In the genomic region with DNA sequence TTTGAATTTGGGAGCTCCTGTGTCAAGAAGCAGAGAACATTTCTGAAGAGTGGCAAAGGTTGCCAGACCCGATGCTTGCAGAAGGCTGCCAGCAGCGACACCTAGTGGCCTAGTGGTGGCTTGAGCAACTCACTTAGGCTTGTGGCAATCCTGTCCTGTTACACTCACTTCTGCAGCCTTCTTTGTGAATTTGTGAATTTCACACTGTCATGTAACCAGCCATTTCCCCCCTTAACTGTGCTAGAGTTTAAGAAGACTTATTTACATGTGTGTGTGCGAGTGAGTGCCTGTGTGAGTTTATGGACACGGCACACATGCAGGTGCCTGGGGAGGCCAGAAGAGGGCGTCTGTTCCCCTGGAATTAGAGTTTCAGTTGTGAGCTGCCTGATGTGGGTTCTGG, we compare ENCODE assay signal across 9 mouse cellular contexts. TPM values are rescaled to one million over a fixed set of nuclear protein-coding genes. Genes with fewer than 3 reads are reported as not detected.
DNase-seq lines count a peak whose midpoint lies in the region; TF ChIP-seq lines count a peak whose summit lies in the region.
"Had no signal": no experiment of that assay in that cellular context is flagged by ENCODE, and none has a peak within 500 bp of the region (broad histone marks: within the 10 kb centered on the region; RNA-seq: fewer than 3 reads in every experiment).

No protein-coding gene starts in this region.

- 39% methylated on average over 5 of the region's 5 CpGs for WGBS in small intestine, adult 2 months

- no peaks in the 10 kb centered on the region for H3K27me3 ChIP-seq in small intestine, adult 2 months (ENCODE audit: control insufficient read depth, insufficient read depth, low read length)
- H3K27me3 ChIP-seq: limb, embryonic 13.5 days had no signal

- intact Hi-C loops in gastrocnemius, postnatal 14 days (cut with DNase I; ENCODE audit: low total_unique reads) = loop anchor here (5.0 kb wide), 2 partner anchors 129 to 144 kb away; no protein-coding TSS in a partner anchor

- peak; percentile 97 for TF ChIP-seq CTCF in small intestine, adult 2 months (IDR thresholded peaks at IDR 0.05; ENCODE audit: extremely low read depth, insufficient read length, insufficient replicate concordance, low read depth, low read length)

- no peaks in the 10 kb centered on the region for H3K4me1 ChIP-seq in small intestine, adult 2 months (ENCODE audit: control insufficient read depth, insufficient read depth, insufficient read length, low read length)
- H3K4me1 ChIP-seq: limb, embryonic 13.5 days had no signal

- DNase-seq in CD8-positive naive resting alpha-beta T cell, adult 2 months (ENCODE audit: low read depth in 2 of 2, low spot score in 2 of 2) = peak; percentile 65 to 78
- peak; percentile 93 for DNase-seq in NIH3T3 (ENCODE audit: low read depth)
- DNase-seq in cerebellum, adult 9-10 months = peak; percentile 78
- peak; percentile 85 for DNase-seq in gastrocnemius, postnatal 14 days
- DNase-seq in kidney, postnatal 25 days = peak; percentile 91 to 95
- peak; percentile 93 for DNase-seq in lung, postnatal 14 days
- peak; percentile 72 to 86 for DNase-seq in urinary bladder, postnatal 4 days (ENCODE audit: low spot score in 2 of 2)

- H3K27ac ChIP-seq in small intestine, adult 2 months (ENCODE audit: insufficient read depth, low read depth, low read length) = no peak overlapping the region
- H3K27ac ChIP-seq: limb, embryonic 13.5 days had no signal

- H3K4me3 ChIP-seq in small intestine, adult 2 months (ENCODE audit: low read depth, low read length) = no peak overlapping the region
- H3K4me3 ChIP-seq: limb, embryonic 13.5 days had no signal

- H3K36me3 ChIP-seq in small intestine, adult 2 months (ENCODE audit: control insufficient read depth, insufficient read depth, low read length) = no peaks in the 10 kb centered on the region
- H3K36me3 ChIP-seq: limb, embryonic 13.5 days had no signal

- TF ChIP-seq POLR2A in small intestine, adult 2 months (IDR thresholded peaks at IDR 0.05; ENCODE audit: low read depth, low read length) = no peak

RNA-seq across cellular contexts. Expression of gene Slc16a11, which starts 10.9 kb away (rescaled TPM):
- total RNA-seq in gastrocnemius, postnatal 14 days (2021) = under 1 TPM in 1 of 2 experiments, not detected in 1; 0.22 TPM
- polyA plus RNA-seq in small intestine, adult 2 months (2012; rRNA removed) = 6.6 and 12.7 TPM in 2 replicates

RNA-seq across cellular contexts. Expression of gene Slc16a13, which starts 19.2 kb away (rescaled TPM):
- 1 to 10 TPM in 1 of 2 experiments, under 1 TPM in 1; 0.53 to 1.5 TPM for total RNA-seq in gastrocnemius, postnatal 14 days (2021)
- polyA plus RNA-seq in small intestine, adult 2 months (2012; rRNA removed) = 3.2 and 4.7 TPM in 2 replicates

RNA-seq across cellular contexts. Expression of gene Bcl6b, which starts 27.9 kb away (rescaled TPM):
- 10 to 100 TPM; 12.4 to 13.7 TPM for total RNA-seq in gastrocnemius, postnatal 14 days (2021)
- polyA plus RNA-seq in small intestine, adult 2 months (2012; rRNA removed) = 0.98 and 2.2 TPM in 2 replicates

RNA-seq across cellular contexts. Expression of gene 0610010K14Rik, which starts 36.0 kb away (rescaled TPM):
- 10 to 100 TPM; 29.7 to 37.4 TPM for total RNA-seq in gastrocnemius, postnatal 14 days (2021)
- polyA plus RNA-seq in small intestine, adult 2 months (2012; rRNA removed) = 25.2 and 45.3 TPM in 2 replicates

RNA-seq across cellular contexts. Expression of gene Gm21988, which starts 37.9 kb away (rescaled TPM):
- 1 to 10 TPM; 2.6 to 2.7 TPM for total RNA-seq in gastrocnemius, postnatal 14 days (2021)
- 2.6 and 4.4 TPM in 2 replicates for polyA plus RNA-seq in small intestine, adult 2 months (2012; rRNA removed)
